Mouse (Mus musculus): ENCODE results near the gene Olfr131.

DNA sequence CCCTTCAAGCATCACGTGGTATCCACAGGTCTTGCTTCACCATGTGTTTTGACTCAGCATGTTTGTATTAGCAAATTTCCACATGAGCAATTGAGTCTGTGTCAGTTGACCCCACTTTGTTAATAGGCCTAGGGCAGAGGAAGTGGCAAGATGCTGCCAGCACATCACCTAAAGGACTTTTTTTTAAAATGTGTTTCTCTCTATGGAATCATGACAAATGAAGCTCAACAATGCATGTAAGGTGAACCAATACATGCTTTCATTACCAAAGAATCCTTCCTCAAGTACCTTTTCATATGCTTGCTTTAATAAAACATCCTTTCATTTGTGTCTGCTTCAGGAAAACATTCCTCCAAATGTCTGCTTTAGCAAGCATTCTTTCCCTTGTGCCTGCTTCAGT, 45.9 kb upstream of the Olfr131 start, which contains the start of gene Olfr132:
- TF ChIP-seq POLR2A (IDR thresholded peaks at IDR 0.05; ENCODE audit: low read depth, low read length) (no peak), CTCF (IDR thresholded peaks at IDR 0.05; ENCODE audit: borderline replicate concordance, insufficient read depth, low read length) (no peak)
